10 mouse cellular contexts compared by ENCODE assay signal in genomic region chr11:103772505-103773386, GRCm38 (mm10). TPM values are rescaled to one million over a fixed set of nuclear protein-coding genes. Genes with fewer than 3 reads are reported as not detected.
DNase-seq lines count a peak whose midpoint lies in the region; ATAC-seq lines count a peak whose summit lies in the region.
"Had no signal": no experiment of that assay in that cellular context is flagged by ENCODE, and none has a peak within 500 bp of the region (broad histone marks: within the 10 kb centered on the region; RNA-seq: fewer than 3 reads in every experiment).

No protein-coding gene starts in this region.

- ATAC-seq in hindbrain, embryonic 14.5 days (ENCODE audit: low FRiP score), result no peak
- no peak for ATAC-seq in midbrain, embryonic 15.5 days (replicated peaks)

- peaks cover 100% of the 10 kb centered on the region for H3K27me3 ChIP-seq in heart, embryonic 10.5 days (ENCODE audit: insufficient read depth, poor library complexity, severe bottlenecking)
- H3K27me3 ChIP-seq in hindbrain, embryonic 14.5 days (ENCODE audit: control insufficient read depth, insufficient read depth, low read length), result peaks cover 71% of the 10 kb centered on the region
- H3K27me3 ChIP-seq in midbrain, embryonic 15.5 days (replicated peaks), result peaks cover 52% of the 10 kb centered on the region

- WGBS in heart, embryonic 10.5 days, result 2% methylated on average over 23 of the region's 23 CpGs
- WGBS in hindbrain, embryonic 14.5 days, result under 1% methylated on average over 23 of the region's 23 CpGs
- 2% methylated on average over 23 of the region's 23 CpGs for WGBS in midbrain, embryonic 15.5 days

- DNase-seq in heart, embryonic 10.5 days (ENCODE audit: low spot score), result no peak
- no peak for DNase-seq in heart, postnatal 36 days
- peak; percentile 47 for DNase-seq in embryo, embryonic 10 days (ENCODE audit: low spot score)
- DNase-seq in hindbrain, embryonic 14.5 days (ENCODE audit: low spot score), result no peak
- DNase-seq in left cerebral cortex, postnatal 4 days, result no peak
- DNase-seq in layer of hippocampus, adult 18-20 months (ENCODE audit: low spot score in 2 of 2), result no peak
- no peak for DNase-seq in gastrocnemius, postnatal 36 days

- H3K9ac ChIP-seq in hindbrain, embryonic 14.5 days, result peak overlapping the region; percentile 57
- peak overlapping the region; percentile 41; the same call in 1 of the 2 replicates for H3K9ac ChIP-seq in midbrain, embryonic 15.5 days

- H3K36me3 ChIP-seq in heart, embryonic 10.5 days, result no peaks in the 10 kb centered on the region
- no peaks in the 10 kb centered on the region for H3K36me3 ChIP-seq in hindbrain, embryonic 14.5 days (replicated peaks; ENCODE audit: control insufficient read depth, insufficient read depth)
- H3K36me3 ChIP-seq in midbrain, embryonic 15.5 days (replicated peaks), result no peaks in the 10 kb centered on the region

- no peaks in the 10 kb centered on the region for H3K9me3 ChIP-seq in heart, embryonic 10.5 days
- H3K9me3 ChIP-seq in hindbrain, embryonic 14.5 days (ENCODE audit: control insufficient read depth, low read length), result no peaks in the 10 kb centered on the region
- no peaks in the 10 kb centered on the region for H3K9me3 ChIP-seq in midbrain, embryonic 15.5 days

- intact Hi-C loops in heart, postnatal 36 days (cut with DNase I), result no loop called here
- intact Hi-C loops in left cerebral cortex, postnatal 4 days (cut with DNase I), result no loop called here
- intact Hi-C loops in gastrocnemius, postnatal 36 days (cut with DNase I), result no loop called here

- H3K4me3 ChIP-seq in heart, embryonic 10.5 days, result peak overlapping the region; percentile 55
- peak overlapping the region; percentile 39 for H3K4me3 ChIP-seq in hindbrain, embryonic 14.5 days (replicated peaks; ENCODE audit: low read length)
- peak overlapping the region; percentile 49 for H3K4me3 ChIP-seq in midbrain, embryonic 15.5 days

- peak overlapping the region; percentile 78 for H3K4me2 ChIP-seq in hindbrain, embryonic 14.5 days (replicated peaks)
- H3K4me2 ChIP-seq in midbrain, embryonic 15.5 days, result peak overlapping the region; percentile 87

- no peak overlapping the region for H3K27ac ChIP-seq in heart, embryonic 10.5 days
- H3K27ac ChIP-seq in hindbrain, embryonic 14.5 days, result no peak overlapping the region
- peak overlapping the region; percentile 70; the same call in 1 of the 2 replicates for H3K27ac ChIP-seq in midbrain, embryonic 15.5 days

- H3K4me1 ChIP-seq in heart, embryonic 10.5 days, result peaks cover 37% of the 10 kb centered on the region
- H3K4me1 ChIP-seq in hindbrain, embryonic 14.5 days (replicated peaks; ENCODE audit: control insufficient read depth, insufficient read depth, low read length), result peaks cover 35% of the 10 kb centered on the region
- peaks cover 57% of the 10 kb centered on the region for H3K4me1 ChIP-seq in midbrain, embryonic 15.5 days

RNA-seq across cellular contexts. Expression of gene Wnt3, which starts 1.2 kb away (rescaled TPM):
- 0.28 and 1.5 TPM in 2 replicates for polyA plus RNA-seq in heart, embryonic 10.5 days (2016; fragmentation: Nextera tagmentation; extraction: Ambion mirVana)
- total RNA-seq in heart, postnatal 36 days (2021), result not detected
- 9.0 and 9.1 TPM in 2 replicates for polyA plus RNA-seq in hindbrain, embryonic 14.5 days (2014; fragmentation: Nextera tagmentation; extraction: Ambion mirVana)
- polyA plus RNA-seq in midbrain, embryonic 15.5 days (2015; fragmentation: Nextera tagmentation; extraction: Ambion mirVana), result 13.1 and 14.8 TPM in 2 replicates
- total RNA-seq in left cerebral cortex, postnatal 4 days (2021), result 1 to 10 TPM; 2.5 to 2.8 TPM
- 1 to 10 TPM; 1.2 to 2.0 TPM for total RNA-seq in layer of hippocampus, adult 18-20 months (2021)
- total RNA-seq in gastrocnemius, postnatal 36 days (2021), result not detected
- total RNA-seq: hematopoietic stem cell, adult 5-6 weeks; megakaryocyte, adult 5-6 weeks had no signal

RNA-seq across cellular contexts. Expression of gene Wnt9b, which starts 23.1 kb away (rescaled TPM):
- polyA plus RNA-seq in heart, embryonic 10.5 days (2016; fragmentation: Nextera tagmentation; extraction: Ambion mirVana), result 1.2 and 1.6 TPM in 2 replicates
- total RNA-seq in heart, postnatal 36 days (2021), result 1 to 10 TPM in 1 of 2 experiments, under 1 TPM in 1; 0.83 to 1.0 TPM
- 0.16 and 0.19 TPM in 2 replicates for polyA plus RNA-seq in hindbrain, embryonic 14.5 days (2014; fragmentation: Nextera tagmentation; extraction: Ambion mirVana)
- 0.95 and 1.3 TPM in 2 replicates for polyA plus RNA-seq in midbrain, embryonic 15.5 days (2015; fragmentation: Nextera tagmentation; extraction: Ambion mirVana)
- total RNA-seq in left cerebral cortex, postnatal 4 days (2021), result not detected
- under 1 TPM; 0.27 to 0.58 TPM for total RNA-seq in layer of hippocampus, adult 18-20 months (2021)
- not detected for total RNA-seq in gastrocnemius, postnatal 36 days (2021)
- total RNA-seq: hematopoietic stem cell, adult 5-6 weeks; megakaryocyte, adult 5-6 weeks had no signal
